In the genomic region with DNA sequence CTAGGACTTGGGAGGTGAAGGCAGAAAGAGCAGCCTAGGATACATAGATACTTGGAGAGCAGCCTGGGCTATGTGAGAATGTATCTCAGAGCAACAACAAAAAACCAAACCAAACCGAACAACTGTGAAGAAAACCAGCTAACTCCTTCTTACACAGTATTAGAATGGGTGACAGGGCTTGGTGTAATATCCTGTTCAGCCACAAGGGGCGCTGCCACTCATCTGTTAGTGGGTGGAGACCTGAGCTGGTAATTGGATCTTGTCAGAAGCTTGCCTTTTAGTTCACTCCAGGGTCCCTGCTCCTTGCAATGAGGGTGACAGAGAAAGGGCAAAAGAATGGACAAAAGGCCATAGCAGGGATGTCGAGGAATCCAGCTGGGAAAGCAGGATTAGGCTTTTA, we compare ENCODE assay signal across 9 mouse cellular contexts. TPM values are rescaled to one million over a fixed set of nuclear protein-coding genes. Genes with fewer than 3 reads are reported as not detected.
A peak's percentile ranks its signal among the peaks of the same experiment; 100 is the strongest.
DNase-seq lines count a peak whose midpoint lies in the region; ATAC-seq and TF ChIP-seq lines count a peak whose summit lies in the region.
"Had no signal": no experiment of that assay in that cellular context is flagged by ENCODE, and none has a peak within 500 bp of the region (broad histone marks: within the 10 kb centered on the region; RNA-seq: fewer than 3 reads in every experiment).

No protein-coding gene starts in this region.

- H3K9me3 ChIP-seq in forebrain, embryonic 16.5 days (ENCODE audit: control insufficient read depth, low read length): no peaks in the 10 kb centered on the region
- no peaks in the 10 kb centered on the region for H3K9me3 ChIP-seq in intestine, postnatal 0 days (ENCODE audit: control insufficient read depth)
- no peaks in the 10 kb centered on the region for H3K9me3 ChIP-seq in midbrain, embryonic 16.5 days (replicated peaks; ENCODE audit: control insufficient read depth, low read length, poor library complexity, severe bottlenecking)
- no peaks in the 10 kb centered on the region for H3K9me3 ChIP-seq in stomach, postnatal 0 days (ENCODE audit: control insufficient read depth, low read length)
- H3K9me3 ChIP-seq: neural tube, embryonic 13.5 days had no signal

- TF ChIP-seq EP300 in stomach, postnatal 0 days (optimal IDR thresholded peaks at IDR 0.05): no peak

- H3K36me3 ChIP-seq in forebrain, embryonic 16.5 days (ENCODE audit: control insufficient read depth, insufficient read depth): no peaks in the 10 kb centered on the region
- no peaks in the 10 kb centered on the region for H3K36me3 ChIP-seq in intestine, postnatal 0 days (ENCODE audit: control insufficient read depth, insufficient read depth)
- H3K36me3 ChIP-seq in midbrain, embryonic 16.5 days (ENCODE audit: control insufficient read depth, insufficient read depth, low read length): no peaks in the 10 kb centered on the region
- no peaks in the 10 kb centered on the region for H3K36me3 ChIP-seq in stomach, postnatal 0 days (ENCODE audit: control insufficient read depth, insufficient read depth, low read length)
- H3K36me3 ChIP-seq: neural tube, embryonic 13.5 days had no signal

- H3K4me2 ChIP-seq in forebrain, embryonic 16.5 days (ENCODE audit: low read length): no peak overlapping the region
- no peak overlapping the region for H3K4me2 ChIP-seq in intestine, postnatal 0 days (replicated peaks; ENCODE audit: low read depth)
- no peak overlapping the region for H3K4me2 ChIP-seq in midbrain, embryonic 16.5 days (ENCODE audit: low read length)
- no peak overlapping the region for H3K4me2 ChIP-seq in stomach, postnatal 0 days (replicated peaks; ENCODE audit: low read depth)
- H3K4me2 ChIP-seq: neural tube, embryonic 13.5 days had no signal

- intact Hi-C loops in heart, postnatal 25 days (cut with DNase I): no loop called here
- intact Hi-C loops in left cerebral cortex, postnatal 4 days (cut with DNase I): no loop called here

- no peak overlapping the region for H3K9ac ChIP-seq in forebrain, embryonic 16.5 days (replicated peaks; ENCODE audit: low read depth, low read length)
- no peak overlapping the region for H3K9ac ChIP-seq in intestine, postnatal 0 days (ENCODE audit: low read depth, low read length)
- no peak overlapping the region for H3K9ac ChIP-seq in midbrain, embryonic 16.5 days (ENCODE audit: low read depth, low read length)
- H3K9ac ChIP-seq in stomach, postnatal 0 days (ENCODE audit: low read length): no peak overlapping the region
- H3K9ac ChIP-seq: neural tube, embryonic 13.5 days had no signal

- WGBS in forebrain, embryonic 16.5 days: 17% methylated on average over 3 of the region's 3 CpGs
- 27% methylated on average over 3 of the region's 3 CpGs for WGBS in intestine, postnatal 0 days
- WGBS in midbrain, embryonic 16.5 days: 24% methylated on average over 3 of the region's 3 CpGs
- WGBS in stomach, postnatal 0 days: 23% methylated on average over 3 of the region's 3 CpGs

- ATAC-seq in forebrain, embryonic 16.5 days: peak; percentile 45; the same call in 1 of the 2 replicates
- ATAC-seq in intestine, postnatal 0 days: 0 out of 2 replicates have a peak, but pooled peaks have one; percentile 36
- peak; percentile 45; the same call in 1 of the 2 replicates for ATAC-seq in midbrain, embryonic 16.5 days
- ATAC-seq in stomach, postnatal 0 days (ENCODE audit: low FRiP score, low TSS enrichment): peak; percentile 56; the same call in 1 of the 2 replicates

- no peak overlapping the region for H3K4me3 ChIP-seq in forebrain, embryonic 16.5 days (replicated peaks; ENCODE audit: low read length)
- H3K4me3 ChIP-seq in intestine, postnatal 0 days (ENCODE audit: low read depth, low read length): no peak overlapping the region
- H3K4me3 ChIP-seq in midbrain, embryonic 16.5 days (ENCODE audit: low read depth, low read length): no peak overlapping the region
- H3K4me3 ChIP-seq in stomach, postnatal 0 days (ENCODE audit: low read depth, low read length): no peak overlapping the region
- H3K4me3 ChIP-seq: neural tube, embryonic 13.5 days had no signal

- no peaks in the 10 kb centered on the region for H3K27me3 ChIP-seq in forebrain, embryonic 16.5 days (replicated peaks; ENCODE audit: control insufficient read depth, insufficient read depth, low read length)
- H3K27me3 ChIP-seq in intestine, postnatal 0 days (replicated peaks; ENCODE audit: control insufficient read depth, insufficient read depth, low read length): no peaks in the 10 kb centered on the region
- H3K27me3 ChIP-seq in midbrain, embryonic 16.5 days (ENCODE audit: control insufficient read depth, insufficient read depth, low read depth, low read length): no peaks in the 10 kb centered on the region
- no peaks in the 10 kb centered on the region for H3K27me3 ChIP-seq in stomach, postnatal 0 days (ENCODE audit: control insufficient read depth, insufficient read depth, low read length)
- H3K27me3 ChIP-seq: neural tube, embryonic 13.5 days had no signal

- peak; percentile 63 for DNase-seq in heart, adult 8-10 months (ENCODE audit: low spot score)
- no peak for DNase-seq in heart, postnatal 25 days (ENCODE audit: low spot score)
- DNase-seq in cerebellum, adult 11-12 months: peak; percentile 12
- DNase-seq in left cerebral cortex, postnatal 4 days: peak; percentile 83
- DNase-seq in stomach, postnatal 0 days (ENCODE audit: low spot score): peak; percentile 80

- H3K27ac ChIP-seq in forebrain, embryonic 16.5 days (ENCODE audit: low read length): no peak overlapping the region
- H3K27ac ChIP-seq in intestine, postnatal 0 days (ENCODE audit: low read depth, low read length): no peak overlapping the region
- no peak overlapping the region for H3K27ac ChIP-seq in midbrain, embryonic 16.5 days (ENCODE audit: low read length)
- no peak overlapping the region for H3K27ac ChIP-seq in stomach, postnatal 0 days (replicated peaks)
- H3K27ac ChIP-seq: neural tube, embryonic 13.5 days had no signal

- peak; percentile 93 for TF ChIP-seq CTCF in intestine, postnatal 0 days (IDR thresholded peaks at IDR 0.05; ENCODE audit: low read depth)
- TF ChIP-seq CTCF in stomach, postnatal 0 days (IDR thresholded peaks at IDR 0.05; ENCODE audit: low read depth): peak; percentile 95

- H3K4me1 ChIP-seq in forebrain, embryonic 16.5 days (replicated peaks; ENCODE audit: control insufficient read depth, insufficient read depth, low read length): no peaks in the 10 kb centered on the region
- H3K4me1 ChIP-seq in intestine, postnatal 0 days (replicated peaks; ENCODE audit: control insufficient read depth, insufficient read depth, low read length): no peaks in the 10 kb centered on the region
- H3K4me1 ChIP-seq in midbrain, embryonic 16.5 days (ENCODE audit: control insufficient read depth, insufficient read depth, low read length): no peaks in the 10 kb centered on the region
- no peaks in the 10 kb centered on the region for H3K4me1 ChIP-seq in stomach, postnatal 0 days (replicated peaks; ENCODE audit: control insufficient read depth, insufficient read depth)
- H3K4me1 ChIP-seq: neural tube, embryonic 13.5 days had no signal

RNA-seq across cellular contexts. Expression of gene 9830107B12Rik, which starts 26.4 kb away (rescaled TPM):
- total RNA-seq in heart, adult 8-10 months (2022): not detected
- total RNA-seq in heart, postnatal 25 days (2021): not detected
- not detected in 2 replicates for polyA plus RNA-seq in forebrain, embryonic 16.5 days (2015; fragmentation: Nextera tagmentation; extraction: Ambion mirVana)
- polyA plus RNA-seq in intestine, postnatal 0 days (2015; fragmentation: Nextera tagmentation; extraction: Ambion mirVana): not detected in 2 replicates
- not detected for total RNA-seq in left cerebral cortex, postnatal 4 days (2021)
- polyA plus RNA-seq in midbrain, embryonic 16.5 days (2015; fragmentation: Nextera tagmentation; extraction: Ambion mirVana): not detected in 2 replicates
- polyA plus RNA-seq in stomach, postnatal 0 days (2015; fragmentation: Nextera tagmentation; extraction: Ambion mirVana): not detected in 2 replicates
- polyA plus RNA-seq: neural tube, embryonic 13.5 days had no signal

RNA-seq across cellular contexts. Expression of gene 1700067P10Rik, which starts 30.5 kb away (rescaled TPM):
- total RNA-seq in heart, adult 8-10 months (2022): not detected
- not detected for total RNA-seq in heart, postnatal 25 days (2021)
- not detected in 2 replicates for polyA plus RNA-seq in forebrain, embryonic 16.5 days (2015; fragmentation: Nextera tagmentation; extraction: Ambion mirVana)
- not detected in 2 replicates for polyA plus RNA-seq in intestine, postnatal 0 days (2015; fragmentation: Nextera tagmentation; extraction: Ambion mirVana)
- not detected for total RNA-seq in left cerebral cortex, postnatal 4 days (2021)
- polyA plus RNA-seq in midbrain, embryonic 16.5 days (2015; fragmentation: Nextera tagmentation; extraction: Ambion mirVana): not detected in 2 replicates
- polyA plus RNA-seq in stomach, postnatal 0 days (2015; fragmentation: Nextera tagmentation; extraction: Ambion mirVana): not detected in 2 replicates
- polyA plus RNA-seq: neural tube, embryonic 13.5 days had no signal

RNA-seq across cellular contexts. Expression of gene A530064D06Rik, which starts 47.4 kb away (rescaled TPM):
- under 1 TPM in 1 of 4 experiments, not detected in 3; 0.40 TPM for total RNA-seq in heart, adult 8-10 months (2022)
- not detected for total RNA-seq in heart, postnatal 25 days (2021)
- polyA plus RNA-seq in forebrain, embryonic 16.5 days (2015; fragmentation: Nextera tagmentation; extraction: Ambion mirVana): not detected in 2 replicates
- polyA plus RNA-seq in intestine, postnatal 0 days (2015; fragmentation: Nextera tagmentation; extraction: Ambion mirVana): not detected in 2 replicates
- total RNA-seq in left cerebral cortex, postnatal 4 days (2021): not detected
- polyA plus RNA-seq in midbrain, embryonic 16.5 days (2015; fragmentation: Nextera tagmentation; extraction: Ambion mirVana): 0.20 TPM in 1 of 2 replicates, not detected in the other
- polyA plus RNA-seq in stomach, postnatal 0 days (2015; fragmentation: Nextera tagmentation; extraction: Ambion mirVana): 0.05 TPM in 1 of 2 replicates, not detected in the other
- polyA plus RNA-seq: neural tube, embryonic 13.5 days had no signal
